Mouse (Mus musculus) E14TG2a.4 (cell line): ENCODE data around the gene Mccc1.
A peak's percentile ranks its signal among the peaks of the same experiment; 100 is the strongest.

Experiments used
- H3K27me3 ChIP-seq: 2 replicates; pipeline ENCODE4 v1.6.1; 2014; ENCODE audit warnings: low read length, control low read depth; ENCODE audit not compliant: insufficient read depth
- H3K36me3 ChIP-seq: 2 replicates; pipeline ENCODE4 v1.6.1; 2014; ENCODE audit warnings: low read length, control low read depth; ENCODE audit not compliant: insufficient read depth
- H3K4me1 ChIP-seq: replicated peaks from 2 replicates; pipeline ENCODE4 v1.6.1; 2014; ENCODE audit warnings: low read depth, low read length, control low read depth
- H3K4me3 ChIP-seq: replicated peaks from 2 replicates; pipeline ENCODE4 v1.5.1; 2014; ENCODE audit warnings: mild to moderate bottlenecking, low read length
- H3K9me3 ChIP-seq: 2 replicates; pipeline ENCODE4 v1.6.1; 2014; ENCODE audit warnings: low read length, control low read depth
- CTCF ChIP-seq: conservative IDR thresholded peaks from 2 replicates; pipeline ENCODE4 v1.5.1; 2014; ENCODE audit warnings: low read length
- NANOG ChIP-seq: IDR thresholded peaks from 2 replicates; pipeline ENCODE4 v1.6.1; 2014; ENCODE audit warnings: borderline replicate concordance, low read length, mixed read lengths
- POU5F1 ChIP-seq: IDR thresholded peaks from 2 replicates; pipeline ENCODE4 v1.6.1; 2014; ENCODE audit warnings: low read length, borderline replicate concordance

The Mccc1 gene

DNA sequence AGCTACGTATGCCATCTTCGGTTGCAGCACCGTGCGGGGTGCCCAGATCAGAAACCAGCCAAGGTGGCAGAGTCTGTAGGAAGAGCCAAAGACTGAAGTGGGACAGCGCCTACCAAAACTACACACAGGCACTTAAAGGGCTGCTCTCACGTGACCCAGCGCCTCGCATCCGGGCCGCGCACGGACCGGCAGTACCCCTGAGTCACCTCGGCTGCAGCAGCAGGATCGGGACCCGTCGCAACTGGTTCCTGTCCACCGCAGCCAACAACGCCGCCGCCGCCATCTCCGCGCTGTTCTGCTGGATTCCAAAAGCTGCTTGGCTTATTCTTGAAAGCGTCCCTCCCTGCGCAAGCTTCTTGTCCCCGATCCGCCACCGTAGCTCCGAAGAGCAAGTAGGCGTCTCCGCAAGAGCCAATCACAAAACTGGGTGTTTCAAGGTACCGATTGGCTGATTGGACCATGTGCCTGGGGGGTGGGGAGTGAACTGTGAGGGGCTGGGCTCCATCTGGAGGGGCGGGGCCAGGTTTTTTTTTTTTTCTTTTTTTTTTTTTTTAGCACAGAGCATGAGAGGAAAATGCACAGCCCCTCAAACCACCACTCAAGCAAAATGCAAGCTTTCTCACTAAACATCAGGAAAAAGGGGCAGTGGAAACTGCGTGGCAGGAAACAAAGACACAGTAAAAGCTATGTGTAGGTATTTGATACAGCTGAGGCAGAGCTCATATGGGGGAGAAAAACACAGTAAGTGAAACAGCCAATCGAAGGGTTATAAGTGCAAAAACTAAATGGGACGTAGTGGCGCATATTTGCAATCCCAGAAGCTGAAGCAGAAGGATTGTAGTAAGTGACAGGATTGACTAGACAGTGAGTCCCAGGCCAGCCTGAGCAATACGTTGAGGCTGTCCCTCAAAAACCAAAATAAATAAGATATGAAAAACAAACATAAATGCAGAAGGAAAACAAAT lies at the start of gene Mccc1:
Gene Mccc1 (minus strand): TSS at position 404 of the 965 bp plus-strand sequence.
- peak within 1 kb of the TSS; percentile 91 for H3K4me3 ChIP-seq
- H3K36me3 ChIP-seq: peaks cover 9% of the 10 kb centered on the region
- no peaks in the 10 kb centered on the region for H3K9me3 ChIP-seq
- H3K4me1 ChIP-seq: peaks cover 16% of the 10 kb centered on the region
- no peaks in the 10 kb centered on the region for H3K27me3 ChIP-seq
- TF ChIP-seq CTCF (no peak), POU5F1 (no peak), NANOG (no peak)

DNA sequence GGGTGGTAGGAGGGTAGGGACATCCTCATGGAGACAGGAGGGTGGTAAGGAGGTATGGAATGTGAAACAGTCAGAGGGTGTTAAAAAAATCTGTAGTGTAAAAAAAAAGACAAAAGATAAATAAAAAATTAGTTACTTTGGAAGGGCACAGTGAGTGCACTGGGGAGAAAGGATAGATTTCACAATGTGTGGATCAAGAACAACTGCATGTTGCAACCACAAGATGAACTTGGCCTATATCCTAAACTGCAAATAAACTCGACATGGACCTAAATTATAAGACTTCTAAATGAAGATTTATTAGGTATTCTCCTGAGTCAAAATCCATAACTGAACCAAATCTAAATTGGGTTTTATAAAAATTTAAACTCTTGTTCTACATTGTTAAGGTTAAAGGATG lies 48.6 kb upstream of the Mccc1 start:
- Histone ChIP-seq H3K36me3 (no peaks in the 10 kb centered on the region), H3K4me1 (no peaks in the 10 kb centered on the region), H3K4me3 (no peak overlapping the region), H3K9me3 (no peaks in the 10 kb centered on the region; the same call in 1 of the 2 replicates), H3K27me3 (no peaks in the 10 kb centered on the region)
- TF ChIP-seq POU5F1 (no peak), CTCF (no peak), NANOG (no peak)

DNA sequence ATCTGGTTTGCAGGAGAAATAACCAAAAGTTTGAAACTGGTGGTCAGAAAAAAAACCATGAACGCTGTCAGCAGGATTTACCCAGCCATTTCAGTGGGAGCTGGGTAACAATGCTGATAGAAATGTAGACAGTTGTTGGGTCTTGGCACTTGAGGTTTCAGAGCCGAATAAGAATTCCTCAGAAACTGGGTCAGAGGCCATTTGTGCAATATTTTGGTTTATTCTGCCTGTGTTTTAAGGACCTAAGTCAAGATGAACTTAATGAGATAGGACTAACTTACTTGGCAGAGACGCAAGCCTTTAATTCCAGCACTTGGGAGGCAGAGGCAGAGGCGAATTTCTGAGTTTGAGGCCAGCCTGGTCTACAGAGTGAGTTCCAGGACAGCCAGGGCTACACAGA lies 44.6 kb upstream of the Mccc1 start:
- TF ChIP-seq POU5F1 (no peak), NANOG (no peak), CTCF (no peak)
- no peaks in the 10 kb centered on the region for H3K36me3 ChIP-seq
- H3K4me3 ChIP-seq: no peak overlapping the region
- H3K27me3 ChIP-seq: no peaks in the 10 kb centered on the region
- H3K4me1 ChIP-seq: no peaks in the 10 kb centered on the region
- H3K9me3 ChIP-seq: no peaks in the 10 kb centered on the region

- H3K4me3 ChIP-seq: no peak overlapping the region
- TF ChIP-seq CTCF (no peak), NANOG (no peak), POU5F1 (no peak)
- no peaks in the 10 kb centered on the region for H3K36me3 ChIP-seq
Observed at GRCm38 (mm10) chr3:36044520-36044919, 44.0 kb upstream of the Mccc1 start.

DNA sequence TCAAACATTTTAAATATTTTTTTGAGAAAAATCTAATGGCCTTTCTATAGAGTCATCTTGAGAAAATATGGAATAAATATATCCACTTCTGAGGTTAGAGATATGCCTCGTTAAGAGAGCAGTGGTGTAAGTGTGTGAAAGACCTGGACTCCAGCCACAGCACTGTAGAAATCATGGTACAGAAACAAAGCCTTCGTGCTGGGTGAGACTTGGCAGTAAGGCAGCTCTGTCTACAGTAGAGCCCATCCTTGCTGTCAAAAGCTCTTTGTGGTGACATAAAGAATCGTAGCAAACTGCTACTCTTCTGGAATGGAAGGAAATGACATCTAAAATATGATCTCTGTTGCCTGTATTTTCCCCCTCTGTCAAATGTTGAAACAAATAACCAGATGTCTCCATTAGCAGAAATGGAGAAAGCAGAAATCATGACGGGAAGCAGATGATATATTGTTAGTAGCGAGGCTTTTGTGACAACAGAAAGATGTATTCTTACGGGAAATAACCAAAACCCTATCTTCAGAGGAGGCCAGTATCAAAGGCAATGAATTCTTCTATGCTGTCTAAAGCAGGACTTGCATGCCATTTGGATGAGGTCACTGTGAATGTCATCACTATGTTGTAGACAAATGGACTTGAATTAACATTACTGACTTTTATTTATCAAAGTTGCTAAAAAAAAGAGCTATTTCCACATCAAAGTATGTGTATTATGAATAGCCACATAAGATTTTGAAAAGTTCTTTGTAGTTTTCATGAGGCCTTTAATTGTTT lies 31.4 kb upstream of the Mccc1 start:
- H3K9me3 ChIP-seq: peaks cover 4% of the 10 kb centered on the region; the same call in 1 of the 2 replicates
- H3K36me3 ChIP-seq: no peaks in the 10 kb centered on the region
- no peaks in the 10 kb centered on the region for H3K4me1 ChIP-seq
- no peak overlapping the region for H3K4me3 ChIP-seq
- H3K27me3 ChIP-seq: no peaks in the 10 kb centered on the region
- no peak for TF ChIP-seq POU5F1
- no peak for TF ChIP-seq CTCF
- TF ChIP-seq NANOG: no peak

More at GRCm38 (mm10) chr3:36044520-36044919, 44.0 kb upstream of the Mccc1 start:
- Histone ChIP-seq H3K4me1 (no peaks in the 10 kb centered on the region), H3K9me3 (no peaks in the 10 kb centered on the region), H3K27me3 (no peaks in the 10 kb centered on the region)

DNA sequence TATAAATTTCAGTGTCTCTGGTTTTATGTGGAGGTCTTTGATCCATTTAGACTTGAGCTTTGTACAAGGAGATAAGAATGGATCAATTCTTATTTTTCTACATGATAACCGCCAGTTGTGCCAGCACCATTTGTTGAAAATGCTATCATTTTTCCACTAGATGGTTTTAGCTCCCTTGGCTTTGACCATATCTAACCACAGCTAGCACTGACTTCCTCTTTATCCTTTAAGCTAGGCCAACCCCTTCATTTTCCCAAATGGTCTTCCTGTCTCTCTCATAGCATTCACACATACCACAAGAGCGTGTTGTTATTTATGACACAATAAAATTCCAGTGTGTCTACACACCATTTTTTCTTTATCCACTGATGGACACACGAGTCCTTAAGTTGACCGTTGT lies 29.5 kb upstream of the Mccc1 start:
- H3K4me1 ChIP-seq: no peaks in the 10 kb centered on the region
- TF ChIP-seq NANOG (no peak), POU5F1 (no peak), CTCF (no peak)
- peaks cover 8% of the 10 kb centered on the region; the same call in 1 of the 2 replicates for H3K9me3 ChIP-seq
- H3K4me3 ChIP-seq: no peak overlapping the region
- no peaks in the 10 kb centered on the region for H3K27me3 ChIP-seq
- no peaks in the 10 kb centered on the region for H3K36me3 ChIP-seq

- no peak overlapping the region for H3K4me3 ChIP-seq
- peaks cover 8% of the 10 kb centered on the region; the same call in 1 of the 2 replicates for H3K9me3 ChIP-seq
- H3K36me3 ChIP-seq: no peaks in the 10 kb centered on the region
- no peaks in the 10 kb centered on the region for H3K27me3 ChIP-seq
- H3K4me1 ChIP-seq: no peaks in the 10 kb centered on the region
- no peak for TF ChIP-seq POU5F1
- TF ChIP-seq NANOG: no peak
- TF ChIP-seq CTCF: no peak
Observed at GRCm38 (mm10) chr3:36025732-36026131, 25.3 kb upstream of the Mccc1 start.

- Histone ChIP-seq H3K4me3 (no peak overlapping the region), H3K9me3 (peaks cover 12% of the 10 kb centered on the region), H3K4me1 (no peaks in the 10 kb centered on the region), H3K27me3 (no peaks in the 10 kb centered on the region), H3K36me3 (no peaks in the 10 kb centered on the region)
- TF ChIP-seq CTCF (no peak), NANOG (no peak), POU5F1 (no peak)
Observed at GRCm38 (mm10) chr3:36011239-36011638, 10.8 kb upstream of the Mccc1 start.
